Mouse (Mus musculus): ENCODE data around the gene Tyw1.

- TF ChIP-seq CTCF (IDR thresholded peaks at IDR 0.05; ENCODE audit: borderline replicate concordance, extremely low read depth, insufficient read depth, insufficient read length) (no peak), POLR2A (IDR thresholded peaks at IDR 0.05; ENCODE audit: borderline replicate concordance, extremely low read depth, insufficient read depth, insufficient read length, poor library complexity, severe bottlenecking) (no peak)
Observed at GRCm38 (mm10) chr5:130241426-130241825, 14.0 kb upstream of the Tyw1 start.
